Mouse (Mus musculus): ENCODE measurements at regions not wholly inside any gene's neighbourhood (a gene's known extent, or its start where the extent isn't known, plus 50 kb on each side); places are given as distances from the start of the nearest gene placed in this dataset.

DNA sequence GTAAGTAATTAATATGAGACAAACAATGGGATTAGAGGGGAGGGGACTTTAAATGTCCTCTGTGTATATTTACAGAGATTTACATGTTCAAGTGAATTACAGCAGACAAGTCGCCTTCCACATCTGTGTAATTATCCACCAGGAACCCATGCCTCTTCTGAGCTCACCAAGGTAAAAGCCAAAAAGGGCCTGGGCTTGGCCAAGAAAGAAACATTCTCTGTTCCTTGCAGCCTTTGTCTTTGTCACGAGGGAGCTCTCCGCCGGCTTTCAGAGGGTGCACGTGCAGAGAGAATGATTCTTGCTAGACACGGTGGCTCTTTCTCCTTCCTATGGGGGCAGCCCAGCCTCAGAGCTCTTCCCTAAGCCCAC is 195.6 kb downstream of the Spata18 start:
- Histone ChIP-seq H3K4me2 (peak overlapping the region; percentile 14), H3K4me1 (peaks cover 14% of the 10 kb centered on the region; the same call in 1 of the 2 replicates), H3K4me3 (no peak overlapping the region), H3K36me3 (no peaks in the 10 kb centered on the region), H3K27me3 (no peaks in the 10 kb centered on the region), H3K9me3 (no peaks in the 10 kb centered on the region), H3K9ac (no peak overlapping the region), H3K27ac (peak overlapping the region; percentile 7)
- ATAC-seq (ENCODE audit: borderline replicate concordance, extremely low read depth, low FRiP score, low TSS enrichment), result no peak
- WGBS, result 39% methylated on average over 6 of the region's 6 CpGs

DNA sequence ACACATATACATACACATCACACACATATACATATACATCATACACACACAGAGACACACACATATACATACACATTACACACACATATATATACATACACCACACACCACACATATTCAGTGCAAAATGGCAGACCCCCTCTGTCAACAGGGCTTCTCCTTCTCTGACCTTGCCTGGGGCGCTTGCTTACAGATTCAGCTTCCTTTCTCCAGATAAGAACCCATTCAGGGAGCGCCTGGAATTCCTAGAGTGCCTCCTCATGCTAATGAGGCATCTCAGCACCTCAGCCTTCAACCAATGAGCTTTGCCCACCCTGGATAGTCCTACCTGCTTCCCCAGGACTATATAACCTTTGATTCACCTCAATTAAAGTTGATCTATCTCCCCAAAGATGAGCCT is 200.3 kb downstream of the Spata18 start:
- no peak for ATAC-seq (ENCODE audit: borderline replicate concordance, extremely low read depth, low FRiP score, low TSS enrichment)
- Histone ChIP-seq H3K4me2 (no peak overlapping the region), H3K9ac (no peak overlapping the region), H3K4me3 (no peak overlapping the region), H3K27ac (no peak overlapping the region), H3K36me3 (no peaks in the 10 kb centered on the region), H3K9me3 (no peaks in the 10 kb centered on the region), H3K4me1 (peaks cover 25% of the 10 kb centered on the region), H3K27me3 (peaks cover 9% of the 10 kb centered on the region; the same call in 1 of the 2 replicates)
- WGBS, result 42% methylated on average over 2 of the region's 2 CpGs

DNA sequence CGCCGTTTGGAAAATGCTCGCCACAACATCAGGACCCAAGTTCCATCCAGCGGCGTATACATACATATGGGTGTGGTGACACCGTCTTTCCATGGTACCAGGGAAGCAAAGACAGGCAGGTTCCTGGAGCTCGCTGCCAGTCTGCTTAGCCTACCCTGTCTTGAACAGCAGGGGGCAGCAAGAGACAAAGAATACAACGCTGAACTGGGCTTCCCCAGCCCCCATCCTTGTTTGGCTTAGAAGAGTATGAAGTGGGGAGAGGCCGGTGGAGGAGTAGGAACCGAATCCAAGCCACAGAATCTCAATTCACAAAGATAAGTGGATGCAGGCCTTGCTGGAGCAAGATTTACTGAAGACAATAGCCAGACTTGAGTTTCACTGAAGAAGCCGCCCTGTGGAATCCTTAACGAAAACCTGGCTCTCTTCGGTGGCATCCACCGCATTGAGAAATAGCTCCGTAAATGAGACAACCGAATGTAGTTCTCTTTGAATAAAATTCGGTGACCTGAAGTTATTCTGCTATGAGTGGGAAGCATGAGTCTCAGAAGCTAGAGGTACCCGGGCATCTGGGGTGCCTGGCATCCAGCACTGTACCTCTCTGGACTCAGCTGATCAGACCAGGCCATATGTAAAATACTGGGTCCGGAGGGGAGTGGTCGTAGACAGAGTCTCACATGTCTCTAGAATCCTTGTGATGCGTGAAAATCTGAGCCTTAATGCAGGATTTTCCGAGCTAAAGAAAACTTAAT is 203.0 kb downstream of the Spata18 start:
- ATAC-seq (ENCODE audit: borderline replicate concordance, extremely low read depth, low FRiP score, low TSS enrichment), result peak; percentile 68; the same call in 1 of the 2 replicates
- Histone ChIP-seq H3K4me3 (no peak overlapping the region), H3K9ac (no peak overlapping the region), H3K27ac (peak overlapping the region; percentile 37), H3K9me3 (no peaks in the 10 kb centered on the region), H3K36me3 (no peaks in the 10 kb centered on the region), H3K4me1 (peaks cover 18% of the 10 kb centered on the region), H3K27me3 (peaks cover 9% of the 10 kb centered on the region; the same call in 1 of the 2 replicates), H3K4me2 (peak overlapping the region; percentile 23; the same call in 1 of the 2 replicates)
- WGBS, result 34% methylated on average over 22 of the region's 22 CpGs

DNA sequence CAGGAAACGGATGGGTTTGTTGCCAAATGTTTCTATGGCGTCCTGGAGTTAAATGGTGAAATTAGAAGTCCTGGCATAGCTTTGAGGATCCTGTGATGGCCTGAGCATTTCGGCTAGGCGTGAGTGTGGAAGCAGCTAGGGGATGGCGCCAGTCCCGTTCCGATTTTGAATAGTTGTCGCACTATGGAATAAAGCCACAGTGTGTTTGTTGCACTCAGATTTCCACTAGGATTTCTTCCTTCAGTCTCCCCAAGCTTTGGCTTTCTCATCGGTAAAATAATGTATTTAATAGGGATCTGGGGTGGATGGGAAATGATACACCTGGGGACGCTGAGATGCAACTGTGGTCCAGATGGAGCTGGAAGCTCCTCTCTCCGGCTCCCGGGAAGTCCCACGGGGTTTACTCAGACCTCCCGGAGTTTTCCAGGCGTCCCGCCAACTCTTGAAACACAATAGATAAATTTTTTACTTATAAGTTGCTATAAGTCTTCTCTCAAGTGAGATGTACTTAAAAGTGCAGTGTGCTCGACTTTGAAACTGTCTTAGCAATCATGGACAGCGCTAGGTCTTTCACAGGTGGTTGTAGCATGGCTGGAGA is 203.7 kb downstream of the Spata18 start:
- H3K9ac ChIP-seq, result no peak overlapping the region
- H3K4me2 ChIP-seq, result 0 out of 2 replicates have a peak overlapping the region, but pooled peaks have one; percentile 23
- WGBS, result 42% methylated on average over 18 of the region's 18 CpGs
- H3K9me3 ChIP-seq, result no peaks in the 10 kb centered on the region
- no peak overlapping the region for H3K4me3 ChIP-seq
- peak overlapping the region; percentile 37 for H3K27ac ChIP-seq
- peaks cover 9% of the 10 kb centered on the region; the same call in 1 of the 2 replicates for H3K27me3 ChIP-seq
- peaks cover 18% of the 10 kb centered on the region for H3K4me1 ChIP-seq
- no peaks in the 10 kb centered on the region for H3K36me3 ChIP-seq
- no peak for ATAC-seq (ENCODE audit: borderline replicate concordance, extremely low read depth, low FRiP score, low TSS enrichment)

DNA sequence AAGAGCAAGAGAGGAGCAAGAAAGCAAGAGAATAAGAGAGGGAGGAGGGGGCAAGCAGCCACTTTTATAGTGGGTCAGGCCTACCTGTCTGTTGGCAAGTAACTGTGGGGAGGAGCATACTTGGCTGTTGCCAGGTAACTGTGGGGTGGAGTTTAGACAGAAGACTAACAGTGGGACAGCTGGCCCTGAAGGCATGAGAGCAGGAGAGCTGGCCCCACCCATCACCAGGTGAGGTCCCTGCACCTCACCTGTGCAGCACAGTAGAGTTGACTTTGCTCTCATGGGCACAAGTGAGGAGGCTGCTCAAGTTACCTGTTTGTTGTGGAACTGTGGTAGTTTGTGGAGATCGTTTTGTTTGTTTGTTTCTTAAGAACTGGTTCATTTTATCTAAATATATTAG is 208.1 kb downstream of the Spata18 start:
- Histone ChIP-seq H3K9me3 (no peaks in the 10 kb centered on the region), H3K4me1 (peaks cover 12% of the 10 kb centered on the region), H3K27ac (no peak overlapping the region), H3K4me2 (no peak overlapping the region), H3K9ac (no peak overlapping the region), H3K4me3 (no peak overlapping the region), H3K27me3 (no peaks in the 10 kb centered on the region), H3K36me3 (no peaks in the 10 kb centered on the region)
- ATAC-seq (ENCODE audit: borderline replicate concordance, extremely low read depth, low FRiP score, low TSS enrichment), result peak; percentile 62; the same call in 1 of the 2 replicates
- WGBS, result 46% methylated on average over 1 of the region's 1 CpGs

DNA sequence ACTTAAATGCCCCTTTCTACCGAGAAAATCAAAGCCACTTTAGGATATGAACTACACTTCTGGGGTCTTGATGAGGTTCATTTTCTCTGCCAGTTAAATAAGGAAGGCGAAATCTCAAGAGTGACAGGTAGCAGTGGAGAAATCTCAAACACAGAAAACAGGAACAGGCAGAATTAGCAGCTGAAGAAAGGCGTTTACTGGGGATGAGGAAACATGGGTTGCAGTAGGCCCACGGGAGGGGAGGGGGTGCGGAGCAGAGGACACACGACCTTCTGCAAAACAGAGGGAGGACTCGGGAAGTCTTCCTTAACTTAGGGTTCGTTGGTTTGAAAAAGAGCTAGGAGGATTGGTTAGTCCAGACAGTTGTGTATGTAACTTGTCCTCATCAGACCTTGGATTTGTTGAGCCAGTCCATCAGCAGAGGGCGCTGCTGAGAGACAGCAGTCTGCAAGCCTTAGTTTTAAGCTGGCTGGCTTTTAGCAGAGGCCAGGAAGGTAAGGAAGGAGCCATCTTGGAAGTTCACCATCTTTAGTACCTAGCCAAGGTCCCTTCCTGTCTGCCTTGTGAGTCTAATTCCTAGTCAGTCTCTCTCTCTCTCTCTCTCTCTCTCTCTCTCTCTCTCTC is 204.0 kb downstream of the Usp46 start:
- Histone ChIP-seq H3K36me3 (no peaks in the 10 kb centered on the region), H3K4me3 (no peak overlapping the region), H3K9ac (no peak overlapping the region), H3K27ac (no peak overlapping the region), H3K4me1 (no peaks in the 10 kb centered on the region), H3K4me2 (no peak overlapping the region), H3K9me3 (no peaks in the 10 kb centered on the region), H3K27me3 (no peaks in the 10 kb centered on the region)
- 57% methylated on average over 9 of the region's 9 CpGs for WGBS
- no peak for ATAC-seq (ENCODE audit: borderline replicate concordance, extremely low read depth, low FRiP score, low TSS enrichment)

DNA sequence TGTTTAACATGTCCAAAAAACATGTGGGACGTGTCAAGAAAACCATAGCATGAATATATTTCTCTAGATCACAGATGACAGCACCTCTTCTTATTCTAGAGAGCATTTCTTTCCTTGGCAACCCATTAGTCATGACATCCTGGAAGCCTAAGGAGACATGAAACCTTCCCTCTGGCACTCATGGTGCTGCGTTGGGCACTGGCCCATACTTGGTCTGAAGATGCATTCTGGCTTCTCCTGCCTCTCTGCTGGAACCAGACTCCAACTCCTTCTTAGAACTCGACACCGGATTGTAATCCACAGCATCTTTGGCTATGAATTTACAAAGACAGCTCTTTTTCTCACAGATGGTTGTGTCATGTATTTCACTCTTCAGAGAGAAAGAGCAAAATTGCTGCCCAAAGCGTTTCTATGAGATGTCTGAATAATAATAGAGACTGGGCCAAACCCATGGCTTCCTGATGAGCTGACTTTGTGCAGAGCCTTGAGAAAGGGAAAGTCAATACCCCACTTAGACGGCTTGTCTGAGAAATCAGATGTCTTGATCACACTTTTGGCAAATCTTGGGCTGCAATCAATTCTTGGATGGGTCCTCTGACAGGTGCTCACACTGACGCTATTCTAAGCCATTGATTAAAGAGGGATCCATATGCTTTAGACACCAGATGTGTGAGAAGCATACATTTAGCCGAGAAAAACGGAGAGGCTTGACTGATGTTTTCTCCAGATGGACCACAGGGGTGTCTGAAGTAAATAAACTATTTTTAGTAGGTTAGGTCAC is 195.4 kb downstream of the Usp46 start:
- Histone ChIP-seq H3K4me2 (no peak overlapping the region), H3K27me3 (no peaks in the 10 kb centered on the region), H3K36me3 (no peaks in the 10 kb centered on the region), H3K27ac (no peak overlapping the region), H3K4me1 (peaks cover 13% of the 10 kb centered on the region), H3K9me3 (no peaks in the 10 kb centered on the region), H3K4me3 (no peak overlapping the region), H3K9ac (no peak overlapping the region)
- WGBS, result 72% methylated on average over 9 of the region's 9 CpGs
- ATAC-seq (ENCODE audit: borderline replicate concordance, extremely low read depth, low FRiP score, low TSS enrichment), result no peak

DNA sequence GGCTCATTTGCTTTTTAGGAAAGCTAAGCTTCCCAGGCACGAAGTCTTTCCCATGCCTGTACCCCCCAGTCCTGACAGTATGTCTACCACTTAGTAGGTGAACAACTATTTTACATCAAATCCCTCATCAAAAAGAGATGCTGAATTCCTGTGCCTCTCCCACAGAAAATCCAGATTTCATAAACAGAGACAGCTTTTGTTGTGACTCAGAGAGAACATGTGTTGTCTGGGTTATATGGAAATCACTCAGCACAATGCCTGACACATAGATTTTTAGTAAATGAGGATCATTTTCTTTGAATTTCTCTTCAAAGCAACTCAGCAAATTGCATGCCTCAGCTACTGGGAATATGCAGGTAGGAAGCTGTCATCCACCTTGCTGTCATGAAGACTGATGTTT is 193.5 kb downstream of the Usp46 start:
- WGBS, result 86% methylated on average over 1 of the region's 1 CpGs
- Histone ChIP-seq H3K9me3 (no peaks in the 10 kb centered on the region), H3K4me1 (peaks cover 13% of the 10 kb centered on the region), H3K27ac (no peak overlapping the region), H3K4me3 (no peak overlapping the region), H3K36me3 (no peaks in the 10 kb centered on the region), H3K4me2 (no peak overlapping the region), H3K9ac (no peak overlapping the region), H3K27me3 (no peaks in the 10 kb centered on the region)
- ATAC-seq (ENCODE audit: borderline replicate concordance, extremely low read depth, low FRiP score, low TSS enrichment), result no peak

DNA sequence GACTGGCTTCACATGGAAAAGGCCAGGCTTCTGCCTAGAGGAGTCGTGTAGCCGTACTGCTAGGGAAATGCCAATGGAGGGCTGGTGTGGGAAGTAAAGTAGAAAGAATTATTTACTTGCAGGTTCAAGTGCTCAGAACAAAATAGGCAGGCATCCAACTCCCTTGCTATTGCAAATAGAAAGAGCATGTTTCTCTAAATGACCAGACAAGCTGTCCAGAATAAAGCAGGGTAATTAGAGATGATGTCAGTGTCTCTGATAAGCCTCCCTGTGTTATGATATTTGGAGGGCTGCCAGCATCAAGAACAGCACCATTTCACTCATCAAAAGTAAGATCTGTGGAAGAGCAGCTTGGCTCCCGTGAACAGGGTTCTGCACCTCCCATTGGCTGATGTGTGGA is 192.4 kb downstream of the Usp46 start:
- H3K4me2 ChIP-seq, result no peak overlapping the region
- peak; percentile 73; the same call in 1 of the 2 replicates for ATAC-seq (ENCODE audit: borderline replicate concordance, extremely low read depth, low FRiP score, low TSS enrichment)
- H3K27ac ChIP-seq, result no peak overlapping the region
- no peaks in the 10 kb centered on the region for H3K27me3 ChIP-seq
- H3K9me3 ChIP-seq, result no peaks in the 10 kb centered on the region
- no peaks in the 10 kb centered on the region for H3K36me3 ChIP-seq
- peaks cover 13% of the 10 kb centered on the region for H3K4me1 ChIP-seq
- H3K9ac ChIP-seq, result no peak overlapping the region
- H3K4me3 ChIP-seq, result no peak overlapping the region
- 18% methylated on average over 3 of the region's 3 CpGs for WGBS

DNA sequence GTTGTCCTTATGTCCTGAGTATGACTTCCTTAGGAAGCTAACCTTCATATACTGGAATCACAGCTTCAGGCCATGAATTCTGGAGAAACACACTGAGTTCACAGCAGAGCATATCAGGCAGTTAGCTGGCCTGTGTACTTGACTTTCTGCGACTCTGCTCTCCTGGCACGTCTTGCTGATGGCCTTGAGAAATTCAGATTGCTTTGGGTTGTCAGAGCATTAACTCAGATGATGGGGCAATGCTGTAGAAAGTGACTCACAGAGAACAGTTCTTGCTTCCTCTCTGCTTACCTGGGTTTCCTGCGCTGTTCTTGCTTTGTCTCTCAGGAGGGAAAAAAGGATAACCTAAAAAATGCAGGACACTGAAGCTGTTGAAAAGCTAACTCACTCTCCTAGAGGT is 187.3 kb downstream of the Usp46 start:
- no peaks in the 10 kb centered on the region for H3K36me3 ChIP-seq
- ATAC-seq (ENCODE audit: borderline replicate concordance, extremely low read depth, low FRiP score, low TSS enrichment), result no peak
- H3K9me3 ChIP-seq, result no peaks in the 10 kb centered on the region
- H3K4me3 ChIP-seq, result no peak overlapping the region
- H3K9ac ChIP-seq, result no peak overlapping the region
- peak overlapping the region; percentile 38; the same call in 1 of the 2 replicates for H3K27ac ChIP-seq
- H3K4me2 ChIP-seq, result no peak overlapping the region
- H3K27me3 ChIP-seq, result no peaks in the 10 kb centered on the region
- peaks cover 10% of the 10 kb centered on the region for H3K4me1 ChIP-seq
- 65% methylated on average over 3 of the region's 3 CpGs for WGBS

DNA sequence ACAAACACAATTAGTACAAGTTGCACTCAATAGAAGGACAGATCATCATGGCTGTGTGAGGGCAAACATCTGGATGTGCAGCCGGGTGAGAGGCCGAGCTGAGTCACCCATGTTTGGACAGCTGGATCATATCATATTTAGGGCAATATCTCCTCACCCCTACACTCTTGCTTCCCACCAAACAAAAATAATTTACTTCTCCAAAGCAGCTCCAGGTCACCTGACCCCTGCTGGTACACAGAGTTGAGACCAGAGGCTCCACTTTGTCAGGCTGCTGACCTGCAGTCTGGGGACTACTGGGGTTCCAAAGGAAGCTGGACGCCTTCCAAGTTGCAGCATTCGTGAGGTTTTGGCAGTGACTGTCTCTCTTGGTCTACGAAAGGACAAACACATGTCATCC is 186.3 kb downstream of the Usp46 start:
- Histone ChIP-seq H3K9ac (no peak overlapping the region), H3K36me3 (no peaks in the 10 kb centered on the region), H3K4me3 (no peak overlapping the region), H3K27me3 (no peaks in the 10 kb centered on the region), H3K4me1 (peaks cover 6% of the 10 kb centered on the region), H3K27ac (no peak overlapping the region; the same call in 1 of the 2 replicates), H3K4me2 (no peak overlapping the region), H3K9me3 (no peaks in the 10 kb centered on the region)
- peak; percentile 95 for ATAC-seq (ENCODE audit: borderline replicate concordance, extremely low read depth, low FRiP score, low TSS enrichment)
- 29% methylated on average over 5 of the region's 5 CpGs for WGBS

Data from lung, embryonic 15.5 days (tissue).